Mouse (Mus musculus): ENCODE measurements around the gene Cep41. TPM values are rescaled to one million over a fixed set of nuclear protein-coding genes. Genes with fewer than 3 reads are reported as not detected.

Gene Cep41
- polyA plus RNA-seq, 1 experiment = 2.6 TPM

DNA sequence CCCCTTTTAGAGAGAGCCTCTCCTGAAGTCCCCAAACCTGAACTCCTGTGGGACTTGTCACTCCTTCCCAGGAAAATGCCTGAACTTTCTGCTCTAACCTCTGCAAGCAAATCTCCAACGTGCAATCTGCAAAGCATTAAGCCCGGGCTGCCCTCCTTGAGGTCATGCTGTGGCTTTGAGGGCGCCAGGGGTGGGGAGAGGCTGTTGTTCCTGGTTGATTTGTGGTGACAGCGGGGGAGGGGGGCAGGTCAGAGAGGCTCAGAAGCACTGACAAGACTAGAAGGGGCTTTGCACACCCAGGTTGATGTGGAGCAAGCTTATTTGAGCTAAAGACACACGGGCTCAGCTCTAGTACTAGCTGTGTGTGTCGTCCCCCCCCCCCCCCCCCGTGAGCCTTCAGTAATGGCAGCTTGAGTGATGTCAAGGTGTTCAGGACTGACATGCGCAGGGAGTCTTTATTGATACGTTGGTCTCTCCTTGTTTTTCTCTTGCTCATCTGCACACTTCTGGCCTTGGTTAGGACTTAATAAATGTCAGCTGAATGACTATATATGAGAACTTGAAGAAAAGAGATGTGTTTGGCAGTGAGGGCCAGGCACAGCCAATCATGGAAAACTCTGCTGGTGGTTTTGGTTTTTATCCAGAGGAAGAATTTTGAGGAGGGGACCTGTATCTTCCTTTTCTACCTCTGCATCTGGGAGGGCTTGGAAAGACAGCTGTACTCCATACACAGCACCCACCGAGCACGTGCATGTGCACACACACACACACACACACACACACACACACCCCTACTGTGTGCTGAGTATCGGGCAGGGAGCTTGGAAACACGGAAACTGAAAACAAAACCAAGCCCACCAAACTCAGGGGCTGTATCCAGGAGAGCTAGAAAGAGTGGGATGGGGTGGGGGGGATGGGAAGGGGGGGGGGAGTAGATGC, 76.3 kb downstream of the Cep41 start:
- WGBS = 25% methylated on average over 13 of the region's 13 CpGs
- peak; percentile 16 for DNase-seq
- no peak overlapping the region for H3K27ac ChIP-seq (ENCODE audit: insufficient read depth, low read depth, low read length)

DNA sequence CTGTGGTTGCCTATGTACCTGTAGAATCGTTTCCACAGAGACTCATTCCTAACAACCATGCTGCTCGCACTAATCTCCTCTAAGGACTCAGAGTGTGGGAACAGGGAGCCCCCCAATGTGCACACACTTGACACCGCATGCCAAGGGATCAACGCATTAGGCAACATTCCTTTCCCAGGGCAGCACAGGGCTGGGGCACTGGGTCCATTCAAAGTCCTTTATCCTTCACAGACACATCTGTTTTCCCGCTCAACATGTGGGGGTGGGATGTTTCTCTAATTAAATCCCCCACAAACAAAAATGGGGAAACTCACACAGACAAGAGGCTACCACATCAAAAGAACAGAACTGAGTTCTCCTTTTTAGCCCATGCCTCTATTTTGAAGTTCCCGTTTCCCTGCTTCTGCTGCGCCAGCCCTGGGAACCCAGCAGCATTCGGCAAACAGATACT, 77.0 kb downstream of the Cep41 start:
- 39% methylated on average over 8 of the region's 8 CpGs for WGBS
- Histone ChIP-seq H3K36me3 (ENCODE audit: control insufficient read depth, insufficient read depth, low read length) (no peaks in the 10 kb centered on the region), H3K4me3 (ENCODE audit: insufficient read depth, low read depth, low read length) (no peak overlapping the region), H3K4me1 (ENCODE audit: control insufficient read depth, insufficient read depth, low read length) (no peaks in the 10 kb centered on the region), H3K27me3 (replicated peaks; ENCODE audit: control insufficient read depth, insufficient read depth, low read length) (no peaks in the 10 kb centered on the region), H3K27ac (ENCODE audit: insufficient read depth, low read depth, low read length) (no peak overlapping the region)
- no peak for DNase-seq
- TF ChIP-seq POLR2A (IDR thresholded peaks at IDR 0.05; ENCODE audit: low read depth, low read length) (no peak), CTCF (conservative IDR thresholded peaks at IDR 0.05; ENCODE audit: insufficient read depth, insufficient read length, low read depth, low read length) (no peak)

More for the DNA sequence above, 76.3 kb downstream of the Cep41 start:
- no peaks in the 10 kb centered on the region for H3K27me3 ChIP-seq (replicated peaks; ENCODE audit: control insufficient read depth, insufficient read depth, low read length)
- no peak overlapping the region for H3K4me3 ChIP-seq (ENCODE audit: insufficient read depth, low read depth, low read length)
- no peaks in the 10 kb centered on the region for H3K4me1 ChIP-seq (ENCODE audit: control insufficient read depth, insufficient read depth, low read length)
- no peaks in the 10 kb centered on the region for H3K36me3 ChIP-seq (ENCODE audit: control insufficient read depth, insufficient read depth, low read length)
- TF ChIP-seq CTCF (conservative IDR thresholded peaks at IDR 0.05; ENCODE audit: insufficient read depth, insufficient read length, low read depth, low read length) (no peak), POLR2A (IDR thresholded peaks at IDR 0.05; ENCODE audit: low read depth, low read length) (no peak)

DNA sequence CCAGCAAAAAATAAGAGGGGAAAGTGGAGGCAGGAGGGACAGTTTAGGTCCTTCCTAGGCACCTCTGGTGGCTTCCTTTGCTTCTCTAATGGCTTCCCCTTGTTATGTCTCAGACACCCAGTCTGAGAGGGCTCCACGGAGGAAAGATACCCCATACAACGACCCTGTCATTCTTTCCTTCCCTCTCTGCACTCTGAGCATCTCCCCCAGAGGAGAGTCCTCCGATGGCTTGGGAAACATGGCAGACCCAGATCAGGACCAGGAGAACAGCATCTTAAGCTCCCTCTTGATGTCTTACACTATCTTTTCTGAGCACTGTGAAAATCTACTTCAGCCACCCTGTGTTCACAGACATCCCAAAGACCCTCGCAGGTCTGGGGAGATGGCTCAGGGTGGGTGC, 77.8 kb downstream of the Cep41 start:
- WGBS = 59% methylated on average over 4 of the region's 4 CpGs
- Histone ChIP-seq H3K27me3 (replicated peaks; ENCODE audit: control insufficient read depth, insufficient read depth, low read length) (no peaks in the 10 kb centered on the region), H3K27ac (ENCODE audit: insufficient read depth, low read depth, low read length) (no peak overlapping the region), H3K36me3 (ENCODE audit: control insufficient read depth, insufficient read depth, low read length) (no peaks in the 10 kb centered on the region), H3K4me1 (ENCODE audit: control insufficient read depth, insufficient read depth, low read length) (no peaks in the 10 kb centered on the region), H3K4me3 (ENCODE audit: insufficient read depth, low read depth, low read length) (no peak overlapping the region)
- TF ChIP-seq CTCF (conservative IDR thresholded peaks at IDR 0.05; ENCODE audit: insufficient read depth, insufficient read length, low read depth, low read length) = no peak
- no peak for DNase-seq

DNA sequence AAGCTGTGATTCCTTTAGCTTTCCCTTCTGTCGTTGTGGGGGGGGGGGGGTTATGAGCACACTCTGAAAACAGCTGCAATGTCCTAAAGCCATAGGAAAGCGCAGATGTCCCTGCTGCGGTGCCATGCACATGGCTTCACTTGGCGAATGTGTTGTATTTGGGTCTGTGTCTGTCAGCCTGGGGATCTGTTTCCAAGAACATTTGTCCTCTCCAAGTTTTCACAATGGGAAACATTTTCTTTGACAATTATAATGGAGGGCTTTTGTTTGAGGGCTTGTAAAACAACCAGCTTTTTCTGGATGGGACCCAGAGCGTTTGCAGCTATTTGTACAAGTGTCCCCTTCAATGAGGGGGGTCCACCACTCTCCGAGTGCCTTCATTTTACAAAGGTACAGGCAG, 79.3 kb downstream of the Cep41 start:
- Histone ChIP-seq H3K36me3 (ENCODE audit: control insufficient read depth, insufficient read depth, low read length) (no peaks in the 10 kb centered on the region), H3K27ac (ENCODE audit: insufficient read depth, low read depth, low read length) (no peak overlapping the region), H3K27me3 (replicated peaks; ENCODE audit: control insufficient read depth, insufficient read depth, low read length) (no peaks in the 10 kb centered on the region), H3K4me1 (ENCODE audit: control insufficient read depth, insufficient read depth, low read length) (no peaks in the 10 kb centered on the region), H3K4me3 (ENCODE audit: insufficient read depth, low read depth, low read length) (no peak overlapping the region)
- DNase-seq = no peak
- TF ChIP-seq POLR2A (IDR thresholded peaks at IDR 0.05; ENCODE audit: low read depth, low read length) (no peak), CTCF (conservative IDR thresholded peaks at IDR 0.05; ENCODE audit: insufficient read depth, insufficient read length, low read depth, low read length) (no peak)
- WGBS = 89% methylated on average over 6 of the region's 6 CpGs

DNA sequence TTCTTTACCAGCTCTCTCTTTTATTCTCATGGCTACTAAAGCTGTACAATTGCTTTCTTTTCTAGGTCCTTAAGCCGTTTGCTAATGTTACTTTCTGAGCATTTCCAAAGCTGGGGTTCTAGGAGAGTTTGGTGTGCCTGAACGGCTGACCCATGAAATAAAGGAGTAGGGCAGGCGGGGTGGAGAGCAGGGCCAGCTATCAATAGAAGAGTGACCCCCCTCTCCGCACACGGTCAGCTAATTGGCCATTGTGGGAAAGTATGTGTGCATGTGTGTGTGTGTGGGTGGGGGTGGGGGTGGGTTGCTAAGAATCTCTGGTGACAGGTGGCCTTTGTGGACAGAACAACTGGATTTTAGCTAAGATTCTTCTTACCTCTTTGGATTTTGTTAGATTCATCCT, 82.3 kb downstream of the Cep41 start:
- no peak for TF ChIP-seq CTCF (conservative IDR thresholded peaks at IDR 0.05; ENCODE audit: insufficient read depth, insufficient read length, low read depth, low read length)
- TF ChIP-seq POLR2A (IDR thresholded peaks at IDR 0.05; ENCODE audit: low read depth, low read length) = no peak
- no peaks in the 10 kb centered on the region for H3K4me1 ChIP-seq (ENCODE audit: control insufficient read depth, insufficient read depth, low read length)
- H3K27ac ChIP-seq (ENCODE audit: insufficient read depth, low read depth, low read length) = no peak overlapping the region
- no peak for DNase-seq
- no peaks in the 10 kb centered on the region for H3K36me3 ChIP-seq (ENCODE audit: control insufficient read depth, insufficient read depth, low read length)
- 76% methylated on average over 5 of the region's 5 CpGs for WGBS
- H3K27me3 ChIP-seq (replicated peaks; ENCODE audit: control insufficient read depth, insufficient read depth, low read length) = no peaks in the 10 kb centered on the region
- no peak overlapping the region for H3K4me3 ChIP-seq (ENCODE audit: insufficient read depth, low read depth, low read length)

DNA sequence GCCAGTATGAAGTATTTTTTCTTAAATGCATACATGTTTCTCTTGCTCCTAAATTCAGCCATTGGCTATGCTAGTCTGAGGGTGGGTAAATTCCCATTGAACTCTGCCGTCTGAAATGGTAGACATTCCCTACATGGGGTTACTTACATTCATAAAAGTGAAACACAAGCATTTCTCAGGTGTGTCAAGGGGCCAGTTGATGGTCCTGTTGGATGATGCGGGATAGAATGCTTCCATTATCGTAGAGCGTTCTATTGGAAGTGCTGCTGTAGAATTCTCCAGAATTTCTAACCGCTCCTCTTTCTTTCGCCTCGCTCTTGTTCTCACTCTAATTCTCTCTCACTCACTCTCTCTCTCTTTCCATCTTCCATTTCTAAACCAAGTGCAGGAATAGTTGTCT, 82.8 kb downstream of the Cep41 start, which contains the start of gene Cpa5:
TSS of gene Cpa5 (plus strand) at position 301 of the 400 bp plus-strand sequence.
- TF ChIP-seq CTCF (conservative IDR thresholded peaks at IDR 0.05; ENCODE audit: insufficient read depth, insufficient read length, low read depth, low read length) = no peak
- TF ChIP-seq POLR2A (IDR thresholded peaks at IDR 0.05; ENCODE audit: low read depth, low read length) = no peak
- Histone ChIP-seq H3K4me3 (ENCODE audit: insufficient read depth, low read depth, low read length) (no peak within 1 kb of the TSS), H3K36me3 (ENCODE audit: control insufficient read depth, insufficient read depth, low read length) (no peaks in the 10 kb centered on the region), H3K27me3 (replicated peaks; ENCODE audit: control insufficient read depth, insufficient read depth, low read length) (no peaks in the 10 kb centered on the region), H3K4me1 (ENCODE audit: control insufficient read depth, insufficient read depth, low read length) (no peaks in the 10 kb centered on the region), H3K27ac (ENCODE audit: insufficient read depth, low read depth, low read length) (no peak within 1 kb of the TSS)
- 93% methylated on average over 7 of the region's 7 CpGs for WGBS
- no peak for DNase-seq

DNA sequence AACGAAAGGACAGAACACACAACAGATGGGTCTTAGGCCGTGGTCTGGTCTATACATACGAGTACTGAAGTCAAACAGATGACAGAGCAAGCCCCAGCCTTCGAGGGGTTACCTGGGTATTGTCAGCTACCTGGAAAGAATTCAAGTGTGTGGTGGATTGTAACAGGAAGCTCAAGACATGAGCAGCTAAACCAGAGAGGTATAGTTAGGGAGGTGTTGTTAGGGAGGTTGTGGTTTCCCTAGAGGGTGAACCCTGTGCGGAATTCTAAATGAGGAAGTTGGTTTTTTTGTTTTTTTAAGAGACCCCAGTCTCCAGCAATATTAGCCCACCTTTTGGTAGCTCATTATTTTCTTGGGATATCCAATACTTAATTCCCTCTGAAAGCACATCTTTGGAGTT, 87.9 kb downstream of the Cep41 start:
- TF ChIP-seq CTCF (conservative IDR thresholded peaks at IDR 0.05; ENCODE audit: insufficient read depth, insufficient read length, low read depth, low read length) (no peak), POLR2A (IDR thresholded peaks at IDR 0.05; ENCODE audit: low read depth, low read length) (no peak)

More for the DNA sequence above, 87.9 kb downstream of the Cep41 start:
- Histone ChIP-seq H3K36me3 (ENCODE audit: control insufficient read depth, insufficient read depth, low read length) (no peaks in the 10 kb centered on the region), H3K4me1 (ENCODE audit: control insufficient read depth, insufficient read depth, low read length) (no peaks in the 10 kb centered on the region), H3K27ac (ENCODE audit: insufficient read depth, low read depth, low read length) (no peak overlapping the region), H3K27me3 (replicated peaks; ENCODE audit: control insufficient read depth, insufficient read depth, low read length) (no peaks in the 10 kb centered on the region), H3K4me3 (ENCODE audit: insufficient read depth, low read depth, low read length) (no peak overlapping the region)
- no peak for DNase-seq
- 78% methylated on average over 5 of the region's 5 CpGs for WGBS
